Mouse (Mus musculus) heart, embryonic 10.5 days (tissue): ENCODE measurements at regions not wholly inside any gene's neighbourhood (a gene's known extent, or its start where the extent isn't known, plus 50 kb on each side); places are given as distances from the start of the nearest gene placed in this dataset.

Experiments
- DNase-seq: peaks from one replicate; pipeline ENCODE4 v3.0.0-alpha.2; 2017; ENCODE audit warnings: low spot score
- H3K27ac ChIP-seq: fragments of 300-500 bp; sonication (generic); 2 replicates; pipeline ENCODE4 v1.5.1; 2016; ENCODE audit warnings: mild to moderate bottlenecking
- H3K27me3 ChIP-seq: fragments of 300-500 bp; sonication (generic); 2 replicates; pipeline ENCODE4 v1.6.1; 2016; ENCODE audit warnings: mild to moderate bottlenecking; ENCODE audit not compliant: poor library complexity, insufficient read depth, severe bottlenecking
- H3K36me3 ChIP-seq: fragments of 300-500 bp; sonication (generic); 2 replicates; pipeline ENCODE4 v1.6.1; 2016; ENCODE audit warnings: mild to moderate bottlenecking, moderate library complexity
- H3K4me1 ChIP-seq: fragments of 300-500 bp; sonication (generic); 2 replicates; pipeline ENCODE4 v1.6.1; 2016; ENCODE audit warnings: mild to moderate bottlenecking
- H3K4me3 ChIP-seq: fragments of 300-500 bp; sonication (generic); 2 replicates; pipeline ENCODE4 v1.5.1; 2016; ENCODE audit warnings: mild to moderate bottlenecking, moderate library complexity
- H3K9me3 ChIP-seq: fragments of 300-500 bp; sonication (generic); 2 replicates; pipeline ENCODE4 v1.6.1; 2016; ENCODE audit warnings: mild to moderate bottlenecking, moderate library complexity
- WGBS: fragments of 180-500 bp; shearing (Covaris S2); methylation state at CpG from one replicate; pipeline ENCODE4 v1.1.7; 2016; 5-methylcytosine and 5-hydroxymethylcytosine counted together

DNA sequence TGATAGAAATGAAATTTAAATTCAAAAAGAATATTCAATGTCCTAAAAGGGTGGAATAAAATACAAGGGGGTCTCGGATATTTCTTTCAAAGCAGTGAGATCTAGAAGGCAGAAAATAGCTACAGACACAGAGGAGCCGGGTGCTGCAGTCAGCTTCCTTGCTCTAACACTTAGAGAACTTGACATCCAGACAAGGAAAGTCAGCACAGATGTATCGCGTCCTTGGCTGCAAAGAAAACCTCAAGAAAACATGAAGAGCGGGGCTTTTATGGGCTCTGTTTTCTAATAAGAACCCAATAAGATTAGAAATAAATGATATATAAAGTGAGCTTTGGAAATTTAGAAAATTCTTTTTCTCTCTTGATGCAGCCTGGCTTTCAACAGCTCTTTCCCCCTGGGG, 53.1 kb upstream of the Glis3 start:
- 44% methylated on average over 5 of the region's 5 CpGs for WGBS
- Histone ChIP-seq H3K27ac (no peak overlapping the region), H3K4me1 (peaks cover 10% of the 10 kb centered on the region), H3K4me3 (no peak overlapping the region), H3K36me3 (no peaks in the 10 kb centered on the region), H3K9me3 (no peaks in the 10 kb centered on the region), H3K27me3 (no peaks in the 10 kb centered on the region)
- DNase-seq, result no peak

DNA sequence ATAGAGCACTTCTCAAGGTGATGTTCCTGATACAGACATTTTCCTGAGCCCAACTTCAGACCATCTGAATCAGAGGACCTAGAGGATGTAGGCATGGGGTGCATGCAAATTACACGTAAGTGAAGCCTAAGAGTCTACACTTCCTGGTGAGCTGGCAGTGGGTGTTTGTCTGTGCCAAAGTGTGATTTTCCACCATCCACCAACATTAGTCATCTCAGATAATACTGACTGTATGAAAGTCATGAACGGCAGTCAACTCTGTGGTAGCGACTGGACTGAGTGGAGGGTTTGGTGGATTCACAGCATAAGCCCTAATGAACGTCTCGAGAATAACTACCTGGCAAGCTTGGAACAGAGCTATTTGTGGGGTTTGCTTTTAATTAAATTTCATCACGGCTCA, 53.9 kb upstream of the Glis3 start:
- Histone ChIP-seq H3K36me3 (no peaks in the 10 kb centered on the region), H3K9me3 (no peaks in the 10 kb centered on the region), H3K4me3 (no peak overlapping the region), H3K4me1 (peaks cover 10% of the 10 kb centered on the region), H3K27me3 (no peaks in the 10 kb centered on the region), H3K27ac (no peak overlapping the region)
- 86% methylated on average over 6 of the region's 6 CpGs for WGBS
- DNase-seq, result no peak

DNA sequence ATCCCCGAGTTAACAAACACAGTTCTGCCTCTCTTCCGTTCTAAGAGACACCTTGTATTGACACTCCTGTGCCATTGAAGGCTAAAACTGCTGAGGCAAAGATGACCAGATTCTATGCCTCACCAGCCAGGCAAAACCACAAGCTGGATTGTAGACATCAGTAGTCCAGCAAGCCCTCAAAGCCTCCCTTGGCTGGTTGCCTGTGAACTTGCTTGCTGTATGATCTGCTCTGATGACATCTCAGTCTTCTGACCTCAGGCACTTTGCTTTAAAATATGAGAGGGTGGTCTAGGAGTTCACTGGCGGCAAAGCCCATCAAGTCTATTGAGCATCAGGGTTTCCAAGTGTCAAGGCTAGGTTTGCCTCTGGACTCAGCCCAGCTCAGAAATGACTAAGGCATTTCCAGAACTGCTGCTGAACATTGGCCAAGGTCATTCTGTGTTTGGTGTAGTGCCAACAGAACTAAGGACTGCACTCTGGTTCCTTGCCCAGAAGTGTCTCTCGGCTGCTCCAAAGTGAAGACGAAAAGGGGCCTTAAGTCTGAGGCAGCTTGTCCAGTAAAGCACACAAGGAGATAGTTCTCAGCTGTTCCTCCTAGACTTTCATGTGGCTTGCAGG, 63.4 kb upstream of the Glis3 start:
- no peaks in the 10 kb centered on the region for H3K27me3 ChIP-seq
- peak; percentile 45 for DNase-seq
- 82% methylated on average over 5 of the region's 5 CpGs for WGBS
- H3K4me3 ChIP-seq, result no peak overlapping the region
- no peaks in the 10 kb centered on the region for H3K4me1 ChIP-seq
- no peaks in the 10 kb centered on the region for H3K9me3 ChIP-seq
- no peak overlapping the region for H3K27ac ChIP-seq
- no peaks in the 10 kb centered on the region for H3K36me3 ChIP-seq

DNA sequence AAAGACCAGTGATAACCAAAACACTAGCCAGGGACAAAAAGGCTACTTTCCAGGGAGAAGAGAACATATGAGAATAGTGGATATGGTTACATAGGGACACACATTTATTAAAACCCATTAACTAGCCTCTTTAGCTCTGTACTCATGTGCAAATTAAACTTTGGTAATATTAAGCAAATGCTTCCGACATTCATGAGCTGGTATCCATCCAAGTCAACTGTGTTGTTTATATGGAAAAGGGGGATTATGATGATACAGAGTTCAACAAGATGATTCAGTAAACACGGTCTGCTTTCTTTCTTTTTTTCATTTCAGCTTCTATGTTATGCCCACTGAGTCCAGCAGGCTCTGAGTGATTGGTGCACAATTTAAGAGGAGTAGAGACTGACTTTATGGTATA, 65.2 kb upstream of the Glis3 start:
- 85% methylated on average over 2 of the region's 2 CpGs for WGBS
- Histone ChIP-seq H3K27ac (no peak overlapping the region), H3K27me3 (no peaks in the 10 kb centered on the region), H3K9me3 (no peaks in the 10 kb centered on the region), H3K36me3 (no peaks in the 10 kb centered on the region), H3K4me3 (no peak overlapping the region), H3K4me1 (no peaks in the 10 kb centered on the region)
- no peak for DNase-seq

DNA sequence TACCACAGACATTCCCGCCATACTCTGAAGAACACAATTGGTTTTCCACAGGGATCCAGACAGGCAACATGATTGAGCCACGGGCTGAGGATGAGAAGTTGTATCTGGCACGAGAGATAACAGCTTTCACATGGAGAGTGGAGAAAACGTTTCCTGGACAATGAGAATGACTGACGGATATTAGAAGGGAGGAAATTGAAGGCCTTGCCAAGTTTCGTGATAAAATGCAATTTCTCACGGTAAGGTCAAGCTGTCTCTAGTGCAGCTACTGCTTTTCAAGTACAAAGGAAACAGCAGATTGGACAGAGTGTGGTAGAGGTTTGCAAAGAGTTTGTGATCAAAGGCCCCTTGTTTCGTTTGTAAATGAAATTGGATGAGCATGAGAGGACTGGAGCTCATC, 65.7 kb upstream of the Glis3 start:
- Histone ChIP-seq H3K27me3 (no peaks in the 10 kb centered on the region), H3K27ac (no peak overlapping the region), H3K36me3 (no peaks in the 10 kb centered on the region), H3K9me3 (no peaks in the 10 kb centered on the region), H3K4me1 (no peaks in the 10 kb centered on the region), H3K4me3 (no peak overlapping the region)
- WGBS, result 41% methylated on average over 8 of the region's 8 CpGs
- DNase-seq, result no peak

DNA sequence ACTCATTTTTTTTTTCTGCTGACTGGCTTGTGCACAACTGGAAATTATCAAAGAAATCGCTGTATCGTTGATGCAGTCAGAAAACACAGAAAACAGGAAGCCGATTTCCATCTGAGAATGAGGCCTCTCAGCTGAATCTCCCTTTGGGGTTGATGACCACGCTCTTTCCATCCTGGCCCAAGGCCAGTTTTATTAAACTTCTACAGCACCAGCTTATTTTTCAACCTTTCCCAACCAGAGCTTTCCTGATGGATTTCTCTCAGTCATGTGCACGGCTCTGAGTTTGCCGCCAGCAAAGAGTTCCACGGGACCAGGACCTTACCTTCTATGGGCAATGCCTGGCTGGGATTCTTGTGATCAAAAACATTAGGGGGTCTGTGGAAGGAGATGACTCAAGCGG, 71.2 kb upstream of the Glis3 start:
- Histone ChIP-seq H3K4me1 (no peaks in the 10 kb centered on the region), H3K4me3 (no peak overlapping the region), H3K27ac (no peak overlapping the region), H3K9me3 (no peaks in the 10 kb centered on the region), H3K27me3 (no peaks in the 10 kb centered on the region), H3K36me3 (no peaks in the 10 kb centered on the region)
- WGBS, result 85% methylated on average over 8 of the region's 8 CpGs
- DNase-seq, result no peak

DNA sequence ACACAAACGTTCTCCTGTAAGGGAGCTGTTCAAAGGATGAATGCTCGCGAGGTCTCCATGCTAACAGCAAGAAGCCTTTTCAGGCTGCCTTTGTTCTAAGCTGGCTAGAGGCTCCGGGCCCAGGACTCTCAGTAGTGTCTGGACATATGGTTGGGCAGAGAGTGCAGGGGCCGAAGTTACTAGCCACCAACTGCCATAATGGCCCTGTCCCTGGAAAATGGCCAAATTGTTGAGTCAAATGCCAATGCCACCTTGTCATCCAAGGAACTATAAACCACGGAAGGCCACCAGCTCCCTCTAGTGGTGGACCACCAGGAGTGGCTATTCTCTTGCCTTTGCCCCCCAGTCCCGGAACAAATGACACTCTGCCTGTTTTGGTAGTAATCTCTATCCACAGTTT, 76.0 kb upstream of the Slc1a1 start:
- no peaks in the 10 kb centered on the region for H3K27me3 ChIP-seq
- no peaks in the 10 kb centered on the region for H3K9me3 ChIP-seq
- WGBS, result 54% methylated on average over 7 of the region's 7 CpGs
- peak; percentile 76 for DNase-seq
- no peaks in the 10 kb centered on the region for H3K36me3 ChIP-seq
- H3K4me1 ChIP-seq, result no peaks in the 10 kb centered on the region
- no peak overlapping the region for H3K4me3 ChIP-seq
- no peak overlapping the region for H3K27ac ChIP-seq

DNA sequence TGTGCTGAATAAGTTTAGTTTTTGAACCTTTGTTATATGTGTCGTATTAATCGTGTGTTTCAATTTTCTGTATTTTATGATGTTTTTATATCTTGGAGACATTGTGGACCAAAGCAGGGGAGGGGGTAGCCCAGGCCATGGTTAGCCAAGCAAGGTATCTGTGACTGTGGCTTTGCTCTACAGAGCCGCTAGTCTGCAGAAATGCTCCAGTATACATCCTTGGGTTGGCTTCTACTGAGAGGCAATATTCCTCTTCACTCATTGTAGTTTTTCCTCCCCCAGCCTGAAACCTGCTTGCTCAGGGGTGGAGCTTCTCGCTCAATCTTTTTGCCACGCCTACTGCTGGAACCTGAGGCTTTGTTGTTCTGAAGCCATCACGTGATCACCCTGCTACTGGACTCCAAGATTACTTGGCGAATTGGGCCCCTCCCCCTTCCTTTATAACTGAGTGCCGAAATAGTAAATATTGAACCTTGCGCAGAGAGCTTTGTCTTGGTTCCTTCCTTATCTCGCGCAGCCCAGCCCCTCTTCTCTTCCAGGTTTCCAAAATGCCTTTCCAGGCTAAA, 70.0 kb upstream of the Slc1a1 start:
- DNase-seq, result no peak
- Histone ChIP-seq H3K36me3 (no peaks in the 10 kb centered on the region), H3K9me3 (no peaks in the 10 kb centered on the region), H3K27ac (no peak overlapping the region), H3K4me3 (no peak overlapping the region), H3K27me3 (no peaks in the 10 kb centered on the region), H3K4me1 (peaks cover 8% of the 10 kb centered on the region; the same call in 1 of the 2 replicates)
- WGBS, result 71% methylated on average over 11 of the region's 11 CpGs

DNA sequence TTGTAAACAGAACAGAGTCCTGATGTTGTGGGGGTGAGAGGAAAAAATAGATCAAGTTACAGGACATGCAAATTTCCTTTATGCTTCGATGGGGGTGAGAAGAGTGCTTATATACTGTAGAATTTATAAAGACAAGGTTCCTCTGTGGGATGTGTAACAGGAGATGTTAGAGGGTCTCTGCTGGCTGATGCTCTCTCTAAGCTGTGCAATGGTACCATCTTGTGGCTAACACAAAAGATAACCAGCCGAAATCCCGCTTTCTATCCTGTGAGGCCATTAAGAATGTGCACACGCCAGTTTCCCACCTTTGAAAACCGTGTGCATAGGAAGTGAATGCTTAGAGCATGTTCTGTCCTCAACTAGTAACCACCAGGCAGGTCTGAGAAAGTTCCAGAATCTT, 66.6 kb upstream of the Slc1a1 start:
- H3K27ac ChIP-seq, result no peak overlapping the region
- WGBS, result 42% methylated on average over 5 of the region's 5 CpGs
- no peaks in the 10 kb centered on the region for H3K36me3 ChIP-seq
- H3K4me3 ChIP-seq, result no peak overlapping the region
- H3K9me3 ChIP-seq, result no peaks in the 10 kb centered on the region
- H3K4me1 ChIP-seq, result peaks cover 8% of the 10 kb centered on the region; the same call in 1 of the 2 replicates
- H3K27me3 ChIP-seq, result no peaks in the 10 kb centered on the region
- DNase-seq, result no peak

DNA sequence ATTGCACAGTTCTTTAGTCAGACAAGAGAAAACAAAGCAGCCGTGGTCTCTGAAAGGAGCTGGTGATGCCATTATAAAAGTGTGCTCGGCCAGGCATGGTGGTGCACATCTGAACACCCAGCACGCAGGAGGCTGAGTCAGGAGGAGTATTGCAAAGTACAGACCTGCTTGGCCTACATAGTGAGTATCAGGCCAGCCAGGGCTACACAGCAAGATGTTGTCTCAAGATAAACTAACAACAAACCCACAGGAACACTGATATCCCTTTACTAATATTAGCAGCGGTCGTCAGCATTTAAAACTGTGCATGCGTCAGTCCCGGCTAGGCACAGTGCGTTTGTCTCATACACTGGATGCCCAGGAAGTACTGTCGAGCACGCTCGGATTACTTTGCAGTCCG, 64.4 kb upstream of the Slc1a1 start:
- H3K36me3 ChIP-seq, result no peaks in the 10 kb centered on the region
- peaks cover 8% of the 10 kb centered on the region; the same call in 1 of the 2 replicates for H3K4me1 ChIP-seq
- H3K9me3 ChIP-seq, result no peaks in the 10 kb centered on the region
- no peak overlapping the region for H3K27ac ChIP-seq
- WGBS, result 80% methylated on average over 12 of the region's 12 CpGs
- H3K4me3 ChIP-seq, result no peak overlapping the region
- H3K27me3 ChIP-seq, result no peaks in the 10 kb centered on the region
- DNase-seq, result no peak

DNA sequence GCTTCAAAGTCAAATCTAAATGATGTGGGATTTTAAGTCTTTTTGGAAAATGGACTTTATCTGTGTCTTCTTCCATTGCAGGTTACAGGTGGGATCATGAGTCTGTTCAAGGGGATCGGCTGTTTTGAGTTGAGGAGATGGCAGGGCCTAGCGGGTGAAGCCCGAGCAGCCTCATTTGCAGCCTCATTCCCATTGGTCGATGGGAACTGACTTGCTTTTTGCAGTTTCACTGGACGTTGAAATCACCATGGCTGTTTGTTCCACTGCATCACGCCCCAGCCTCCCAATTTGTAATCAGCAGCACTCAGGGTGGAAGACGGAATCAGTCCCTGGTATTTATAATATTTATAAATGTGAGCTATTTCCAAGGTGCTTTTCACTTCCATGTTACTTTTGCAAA, 63.0 kb upstream of the Slc1a1 start:
- Histone ChIP-seq H3K27me3 (no peaks in the 10 kb centered on the region), H3K36me3 (no peaks in the 10 kb centered on the region), H3K27ac (no peak overlapping the region), H3K4me3 (no peak overlapping the region), H3K9me3 (no peaks in the 10 kb centered on the region), H3K4me1 (no peaks in the 10 kb centered on the region)
- no peak for DNase-seq
- WGBS, result 41% methylated on average over 7 of the region's 7 CpGs

DNA sequence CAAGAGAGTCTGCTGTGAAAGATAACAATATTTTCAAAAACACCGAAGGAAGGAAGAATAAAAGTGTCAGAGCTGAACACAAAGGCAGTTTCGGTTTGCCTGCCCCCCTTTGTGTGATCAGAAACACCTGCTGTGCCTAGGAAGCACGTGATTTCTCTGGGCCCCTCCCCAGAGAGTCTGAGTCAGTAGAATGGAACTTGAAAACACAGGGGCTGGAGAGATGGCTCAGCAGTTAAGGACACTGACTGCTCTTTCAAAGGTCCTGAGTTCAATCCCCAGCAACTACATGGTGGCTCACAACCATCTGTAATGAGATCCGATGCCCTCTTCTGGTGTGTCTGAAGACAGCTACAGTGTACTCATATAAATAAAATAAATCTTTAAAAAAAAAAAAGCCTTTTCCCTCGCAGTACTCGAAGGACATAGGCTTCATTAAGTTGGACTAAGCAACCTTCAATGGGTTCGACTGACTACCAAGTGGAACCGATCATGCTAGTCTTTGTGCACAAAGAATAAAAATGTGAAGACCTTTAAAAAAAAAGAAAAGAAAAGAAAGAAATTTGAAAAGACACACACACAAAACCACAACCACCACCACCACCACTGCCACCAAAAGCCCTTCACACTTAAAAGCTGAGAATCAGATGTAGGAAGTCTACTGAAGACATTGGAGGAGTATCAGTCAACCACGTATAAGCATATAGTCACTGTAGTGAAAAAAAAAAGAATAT, 61.8 kb upstream of the Slc1a1 start:
- Histone ChIP-seq H3K9me3 (no peaks in the 10 kb centered on the region), H3K27ac (no peak overlapping the region), H3K4me1 (no peaks in the 10 kb centered on the region), H3K4me3 (no peak overlapping the region), H3K36me3 (no peaks in the 10 kb centered on the region), H3K27me3 (no peaks in the 10 kb centered on the region)
- no peak for DNase-seq
- WGBS, result 57% methylated on average over 9 of the region's 9 CpGs

DNA sequence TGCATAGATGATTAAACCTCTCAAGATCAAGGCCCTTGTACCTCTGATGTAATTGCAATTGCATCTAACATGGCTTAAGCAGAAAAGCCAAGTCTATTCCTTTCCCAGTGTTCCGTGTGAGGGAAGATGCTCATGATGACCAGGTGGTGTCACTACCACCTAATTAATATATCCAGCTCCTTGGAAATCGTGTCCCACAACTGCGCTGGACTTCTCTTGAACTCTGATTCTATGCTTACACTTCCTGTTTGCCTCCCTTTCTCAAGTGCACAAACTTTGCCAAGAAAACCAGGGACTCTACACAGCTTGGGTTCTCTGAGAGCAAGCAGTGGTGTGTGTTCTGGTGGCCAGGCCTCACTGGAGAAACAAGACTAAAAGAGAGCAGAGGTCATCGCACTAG, 58.0 kb upstream of the Slc1a1 start:
- Histone ChIP-seq H3K27me3 (no peaks in the 10 kb centered on the region), H3K4me3 (no peak overlapping the region), H3K9me3 (no peaks in the 10 kb centered on the region), H3K4me1 (no peaks in the 10 kb centered on the region), H3K36me3 (no peaks in the 10 kb centered on the region), H3K27ac (peak overlapping the region; percentile 56; the same call in 1 of the 2 replicates)
- DNase-seq, result no peak
- WGBS, result 31% methylated on average over 4 of the region's 4 CpGs
